Comparison of ENCODE assay signal across 31 mouse cellular contexts in the genomic region with DNA sequence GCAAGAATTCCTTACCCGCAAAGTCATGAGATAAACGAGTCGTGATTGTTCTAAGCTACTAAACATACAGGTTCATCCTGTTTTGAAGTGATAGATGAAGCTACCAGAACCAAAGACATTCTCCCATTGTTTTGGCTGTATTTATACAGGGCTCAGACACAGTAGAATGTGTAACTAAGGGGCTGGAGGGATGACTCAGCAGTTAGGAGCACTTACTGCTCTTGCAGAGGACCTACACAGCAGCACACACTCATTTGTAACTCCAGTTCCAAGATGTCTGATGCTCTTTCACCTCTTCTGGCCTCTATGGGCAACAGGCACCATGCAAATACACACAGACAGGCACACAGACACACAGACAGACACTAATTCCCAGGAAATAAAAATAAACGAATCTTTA. TPM values are rescaled to one million over a fixed set of nuclear protein-coding genes. Genes with fewer than 3 reads are reported as not detected.
DNase-seq lines count a peak whose midpoint lies in the region; ATAC-seq and TF ChIP-seq lines count a peak whose summit lies in the region.
"Had no signal": no experiment of that assay in that cellular context is flagged by ENCODE, and none has a peak within 500 bp of the region (broad histone marks: within the 10 kb centered on the region; RNA-seq: fewer than 3 reads in every experiment).

No protein-coding gene starts in this region.

- no peak for TF ChIP-seq EP300 in liver, postnatal 0 days (IDR thresholded peaks at IDR 0.05; ENCODE audit: low read depth)

- no peak for TF ChIP-seq CTCF in liver, postnatal 0 days (IDR thresholded peaks at IDR 0.05; ENCODE audit: low read depth)
- no peak for TF ChIP-seq CTCF in G1E (IDR thresholded peaks at IDR 0.05; ENCODE audit: low read depth, low read length)

- H3K4me2 ChIP-seq in liver, embryonic 11.5 days, result no peak overlapping the region
- H3K4me2 ChIP-seq in liver, postnatal 0 days (ENCODE audit: low read depth, low read length), result no peak overlapping the region
- H3K4me2 ChIP-seq: embryonic facial prominence, embryonic 15.5 days; forebrain, embryonic 15.5 days; heart, embryonic 12.5 days; hindbrain, embryonic 12.5 days; stomach, embryonic 15.5 days had no signal

- no peaks in the 10 kb centered on the region for H3K27me3 ChIP-seq in liver, embryonic 11.5 days (replicated peaks; ENCODE audit: control insufficient read depth, insufficient read depth, low read length)
- H3K27me3 ChIP-seq in liver, postnatal 0 days (ENCODE audit: insufficient read depth, low read length), result no peaks in the 10 kb centered on the region; the same call in 1 of the 2 replicates
- H3K27me3 ChIP-seq in G1E (ENCODE audit: insufficient read depth, low read length), result peaks cover 19% of the 10 kb centered on the region
- H3K27me3 ChIP-seq: CH12.LX; embryonic facial prominence, embryonic 15.5 days; forebrain, embryonic 15.5 days; heart, embryonic 12.5 days; hindbrain, embryonic 12.5 days; stomach, embryonic 15.5 days had no signal

- H3K27ac ChIP-seq in liver, embryonic 11.5 days (ENCODE audit: low read depth, low read length), result no peak overlapping the region
- H3K27ac ChIP-seq in liver, postnatal 0 days (ENCODE audit: low read depth), result no peak overlapping the region
- H3K27ac ChIP-seq: embryonic facial prominence, embryonic 15.5 days; forebrain, embryonic 15.5 days; hindbrain, embryonic 12.5 days; kidney, postnatal 0 days; limb, embryonic 10.5 days; stomach, embryonic 15.5 days had no signal

- H3K9ac ChIP-seq in liver, embryonic 11.5 days (ENCODE audit: low read depth, low read length), result no peak overlapping the region
- H3K9ac ChIP-seq in liver, postnatal 0 days (replicated peaks), result no peak overlapping the region
- H3K9ac ChIP-seq: embryonic facial prominence, embryonic 15.5 days; forebrain, embryonic 15.5 days; heart, embryonic 12.5 days; hindbrain, embryonic 12.5 days; stomach, embryonic 15.5 days had no signal

- no peak for DNase-seq in liver, embryonic 11.5 days (ENCODE audit: low spot score)
- no peak for DNase-seq in liver, postnatal 0 days
- DNase-seq in G1E (ENCODE audit: low spot score), result no peak
- DNase-seq in c-Kit-positive CD71-positive TER-119-positive erythroid progenitor cells, embryonic 14.5 days (ENCODE audit: low spot score), result no peak
- no peak for DNase-seq in cerebellum, adult 9-10 months
- DNase-seq in retina, embryonic 14.5 days (ENCODE audit: low spot score), result no peak
- DNase-seq: adrenal gland, adult 2 months; B cell, adult 2 months; cerebellum, adult 18-20 months; cerebellum, postnatal 25 days; embryo, embryonic 11 days; gastrocnemius, postnatal 25 days; heart, adult 18-20 months; heart, postnatal 10 days; kidney, adult 2 months; liver; lung, postnatal 10 days; midbrain, embryonic 14.5 days; retina, postnatal 1 day; right cerebral cortex, postnatal 25 days; thymus, adult 2 months; thymus, postnatal 4 days had no signal

- 0 out of 2 replicates have a peak, but pooled peaks have one; percentile 51 for ATAC-seq in liver, embryonic 11.5 days (replicated peaks; ENCODE audit: low FRiP score)
- ATAC-seq in liver, postnatal 0 days, result no peak
- peak; percentile 59 for ATAC-seq in G1E (ENCODE audit: extremely low read depth, insufficient number of reproducible peaks, low FRiP score, poor library complexity, severe bottlenecking)
- ATAC-seq in megakaryocyte-erythroid progenitor cell, adult 5-6 weeks (replicated peaks; ENCODE audit: low FRiP score, low TSS enrichment, poor library complexity, severe bottlenecking), result peak; percentile 37; the same call in 1 of the 2 replicates
- ATAC-seq: forebrain, embryonic 15.5 days had no signal

- 68% methylated on average over 4 of the region's 4 CpGs for WGBS in liver, embryonic 11.5 days
- 55% methylated on average over 4 of the region's 4 CpGs for WGBS in liver, postnatal 0 days (ENCODE audit: insufficient replicate concordance)

- no peak overlapping the region for H3K4me3 ChIP-seq in liver, embryonic 11.5 days (ENCODE audit: low read depth, low read length)
- H3K4me3 ChIP-seq in liver, postnatal 0 days (ENCODE audit: low read depth, low read length), result no peak overlapping the region
- no peak overlapping the region for H3K4me3 ChIP-seq in G1E (ENCODE audit: low read depth, low read length)
- H3K4me3 ChIP-seq: embryonic facial prominence, embryonic 15.5 days; forebrain, embryonic 15.5 days; heart, embryonic 12.5 days; hindbrain, embryonic 12.5 days; limb, embryonic 10.5 days; stomach, embryonic 15.5 days had no signal

- no peaks in the 10 kb centered on the region for H3K9me3 ChIP-seq in liver, embryonic 11.5 days (ENCODE audit: control insufficient read depth, low read length)
- H3K9me3 ChIP-seq in liver, postnatal 0 days (ENCODE audit: low read length), result no peaks in the 10 kb centered on the region
- peaks cover 5% of the 10 kb centered on the region for H3K9me3 ChIP-seq in G1E (replicated peaks)
- H3K9me3 ChIP-seq: embryonic facial prominence, embryonic 15.5 days; forebrain, embryonic 15.5 days; hindbrain, embryonic 12.5 days; limb, embryonic 10.5 days; stomach, embryonic 15.5 days had no signal

- no peaks in the 10 kb centered on the region for H3K36me3 ChIP-seq in liver, embryonic 11.5 days (ENCODE audit: control insufficient read depth, insufficient read depth, low read length)
- H3K36me3 ChIP-seq in liver, postnatal 0 days (replicated peaks; ENCODE audit: insufficient read depth, low read length), result no peaks in the 10 kb centered on the region
- no peaks in the 10 kb centered on the region for H3K36me3 ChIP-seq in G1E (replicated peaks)
- H3K36me3 ChIP-seq: embryonic facial prominence, embryonic 15.5 days; forebrain, embryonic 15.5 days; heart, embryonic 12.5 days; hindbrain, embryonic 12.5 days; limb, embryonic 10.5 days; stomach, embryonic 15.5 days had no signal

- H3K4me1 ChIP-seq in liver, embryonic 11.5 days (replicated peaks; ENCODE audit: control insufficient read depth, insufficient read depth, low read length), result no peaks in the 10 kb centered on the region; the same call in 1 of the 2 replicates
- no peaks in the 10 kb centered on the region for H3K4me1 ChIP-seq in liver, postnatal 0 days (ENCODE audit: insufficient read depth)
- peaks cover 15% of the 10 kb centered on the region for H3K4me1 ChIP-seq in G1E (ENCODE audit: insufficient read depth, low read depth, low read length)
- H3K4me1 ChIP-seq: heart, embryonic 12.5 days had no signal

RNA-seq across cellular contexts. Expression of gene Calm1, which starts 20.8 kb away (rescaled TPM):
- polyA plus RNA-seq in liver, embryonic 11.5 days (2014; fragmentation: Nextera tagmentation; extraction: Ambion mirVana), result 957 and 975 TPM in 2 replicates
- polyA plus RNA-seq in liver, postnatal 0 days (2015; fragmentation: Nextera tagmentation; extraction: Ambion mirVana), result 454 and 482 TPM in 2 replicates
- 853 and 995 TPM in 2 replicates for total RNA-seq in G1E (2014; fragmentation: Nextera tagmentation)
- 733 and 749 TPM in 2 replicates for total RNA-seq in G1E (2017)
- polyA plus RNA-seq in G1E (2012), result 1,086 and 1,351 TPM in 2 replicates
- total RNA-seq in megakaryocyte-erythroid progenitor cell, adult 5-6 weeks (2014; fragmentation: Nextera tagmentation), result 102 and 137 TPM in 2 replicates
- total RNA-seq in megakaryocyte-erythroid progenitor cell, adult 5-6 weeks (2017), result 509 and 519 TPM in 2 replicates
